Mouse (Mus musculus) MEL (cell line): Measurements from ENCODE around the gene Ddx46. TPM values are rescaled to one million over a fixed set of nuclear protein-coding genes. Genes with fewer than 3 reads are reported as not detected.

Experiments used
- DNase-seq: peaks from one replicate; pipeline ENCODE4 v3.0.0; 2011; ENCODE audit warnings: low read depth, low spot score
- H3K27ac ChIP-seq: 2 replicates; pipeline ENCODE4 v1.5.1; 2012; ENCODE audit warnings: low read depth, mild to moderate bottlenecking, control low read depth, low read length, moderate library complexity; ENCODE audit not compliant: control insufficient read depth
- H3K27me3 ChIP-seq, 2 experiments: fragments of 150-350 bp in 1 of 2; sonication (generic) in 1 of 2; 2 replicates each; pipeline ENCODE4 v1.6.1; 2012; ENCODE audit warnings: low read length in 2 of 2, mild to moderate bottlenecking in 2 of 2, improper control_type of control experiment in 1 of 2, moderate library complexity in 1 of 2; ENCODE audit not compliant: insufficient read depth in 2 of 2, control insufficient read depth in 1 of 2
- H3K36me3 ChIP-seq, 2 experiments: 2 replicates each; pipeline ENCODE4 v1.6.1; 2012 to 2014; ENCODE audit warnings: low read length in 2 of 2, improper control_type of control experiment in 1 of 2, inconsistent platforms in 1 of 2, mild to moderate bottlenecking in 1 of 2; ENCODE audit not compliant: insufficient read depth in 2 of 2, control insufficient read depth in 1 of 2
- H3K4me1 ChIP-seq, 2 experiments: fragments of 150-350 bp in 1 of 2; sonication (generic) in 1 of 2; 2 replicates each; pipeline ENCODE4 v1.6.1; 2012; ENCODE audit warnings: low read length in 2 of 2, improper control_type of control experiment in 1 of 2, mild to moderate bottlenecking in 1 of 2; ENCODE audit not compliant: insufficient read depth in 2 of 2, control insufficient read depth in 1 of 2
- H3K4me3 ChIP-seq, 2 experiments: fragments of 150-350 bp in 1 of 2; sonication (generic) in 1 of 2; 2 replicates each; pipeline ENCODE4 v1.5.1; 2012; ENCODE audit warnings: low read depth in 2 of 2, low read length in 2 of 2, mild to moderate bottlenecking in 2 of 2, moderate library complexity in 2 of 2, control low read depth in 1 of 2, improper control_type of control experiment in 1 of 2; ENCODE audit not compliant: control insufficient read depth in 1 of 2, insufficient read depth in 1 of 2
- H3K79me2 ChIP-seq: 2 replicates; pipeline ENCODE4 v1.6.1; 2012; ENCODE audit warnings: mild to moderate bottlenecking, low read length, moderate library complexity; ENCODE audit not compliant: control insufficient read depth, poor library complexity, insufficient read depth
- H3K9ac ChIP-seq: 2 replicates; pipeline ENCODE4 v1.6.1; 2012; ENCODE audit warnings: low read depth, mild to moderate bottlenecking, control low read depth, low read length, moderate library complexity; ENCODE audit not compliant: control insufficient read depth, poor library complexity, severe bottlenecking
- H3K9me3 ChIP-seq: fragments of 150-350 bp; sonication (generic); replicated peaks from 2 replicates; pipeline ENCODE4 v1.6.1; 2012; ENCODE audit warnings: mild to moderate bottlenecking, low read length, improper control_type of control experiment, moderate library complexity; ENCODE audit not compliant: insufficient read depth
- CHD2 ChIP-seq: IDR thresholded peaks from 2 replicates; pipeline ENCODE4 v1.6.1; 2011; ENCODE audit warnings: low read length, improper control_type of control experiment
- CTCF ChIP-seq, 3 experiments: IDR thresholded peaks in 2 of 3; conservative IDR thresholded peaks in 1 of 3; 2 replicates each; pipeline ENCODE4 v1.5.1; 2011 to 2012; ENCODE audit warnings: low read length in 3 of 3, low read depth in 2 of 3, mild to moderate bottlenecking in 2 of 3, improper control_type of control experiment in 1 of 3, inconsistent platforms in 1 of 3, mixed read lengths in 1 of 3, moderate library complexity in 1 of 3; ENCODE audit not compliant: control insufficient read depth in 1 of 3, insufficient read depth in 1 of 3, poor library complexity in 1 of 3, severe bottlenecking in 1 of 3
- E2F4 ChIP-seq: IDR thresholded peaks from 2 replicates; pipeline ENCODE4 v1.6.1; 2011; ENCODE audit warnings: low read depth, low read length, improper control_type of control experiment, borderline replicate concordance
- ETS1 ChIP-seq: IDR thresholded peaks from 2 replicates; pipeline ENCODE4 v1.6.1; 2012; ENCODE audit warnings: low read depth, mild to moderate bottlenecking, inconsistent platforms, low read length, improper control_type of control experiment, moderate library complexity
- GABPA ChIP-seq: IDR thresholded peaks from 2 replicates; pipeline ENCODE4 v1.6.1; 2012; ENCODE audit warnings: low read depth, mild to moderate bottlenecking, inconsistent platforms, low read length, improper control_type of control experiment, moderate library complexity
- HCFC1 ChIP-seq: IDR thresholded peaks from 2 replicates; pipeline ENCODE4 v1.6.1; 2012; ENCODE audit warnings: low read depth, mild to moderate bottlenecking, inconsistent platforms, low read length, improper control_type of control experiment, moderate library complexity
- JUND ChIP-seq: IDR thresholded peaks from 2 replicates; pipeline ENCODE4 v1.6.1; 2011; ENCODE audit warnings: low read depth, mild to moderate bottlenecking, improper control_type of control experiment, low read length
- KAT2A ChIP-seq: conservative IDR thresholded peaks from 2 replicates; pipeline ENCODE4 v1.6.1; 2012; ENCODE audit warnings: low read depth, low read length, improper control_type of control experiment, inconsistent platforms
- MAFK ChIP-seq: IDR thresholded peaks from 2 replicates; pipeline ENCODE4 v1.6.1; 2011; ENCODE audit warnings: low read depth, mild to moderate bottlenecking, low read length, improper control_type of control experiment, borderline replicate concordance
- MAZ ChIP-seq: IDR thresholded peaks from 2 replicates; pipeline ENCODE4 v1.6.1; 2012; ENCODE audit warnings: low read depth, mild to moderate bottlenecking, inconsistent platforms, low read length, improper control_type of control experiment
- MXI1 ChIP-seq: IDR thresholded peaks from 2 replicates; pipeline ENCODE4 v1.6.1; 2011; ENCODE audit warnings: mild to moderate bottlenecking, low read depth, low read length, improper control_type of control experiment
- MYB ChIP-seq: IDR thresholded peaks from 2 replicates; pipeline ENCODE4 v1.6.1; 2011; ENCODE audit warnings: mild to moderate bottlenecking, low read depth, low read length, improper control_type of control experiment
- NRF1 ChIP-seq: IDR thresholded peaks from 2 replicates; pipeline ENCODE4 v1.6.1; 2014; ENCODE audit warnings: low read depth, mild to moderate bottlenecking, inconsistent platforms, low read length, improper control_type of control experiment, moderate library complexity; ENCODE audit not compliant: poor library complexity, insufficient read depth, severe bottlenecking
- POLR2AphosphoS2 ChIP-seq: IDR thresholded peaks from 2 replicates; pipeline ENCODE4 v1.6.1; 2011; ENCODE audit warnings: low read length, improper control_type of control experiment
- RAD21 ChIP-seq: IDR thresholded peaks from 2 replicates; pipeline ENCODE4 v1.6.1; 2011; ENCODE audit warnings: mild to moderate bottlenecking, low read depth, low read length, improper control_type of control experiment
- RCOR1 ChIP-seq: IDR thresholded peaks from 2 replicates; pipeline ENCODE4 v1.6.1; 2012; ENCODE audit warnings: low read depth, mild to moderate bottlenecking, inconsistent platforms, low read length, improper control_type of control experiment
- TBP ChIP-seq: IDR thresholded peaks from 2 replicates; pipeline ENCODE4 v1.8.0; 2011; ENCODE audit warnings: low read depth, low read length, improper control_type of control experiment
- TCF12 ChIP-seq: IDR thresholded peaks from 2 replicates; pipeline ENCODE4 v1.6.1; 2014; ENCODE audit warnings: low read depth, mild to moderate bottlenecking, inconsistent platforms, low read length, improper control_type of control experiment, moderate library complexity
- USF1 ChIP-seq: IDR thresholded peaks from 2 replicates; pipeline ENCODE4 v1.6.1; 2014; ENCODE audit warnings: low read depth, mild to moderate bottlenecking, inconsistent platforms, low read length, improper control_type of control experiment, moderate library complexity
- USF2 ChIP-seq, 2 experiments: IDR thresholded peaks; 2 replicates each; pipeline ENCODE4 v1.6.1; 2011 to 2012; ENCODE audit warnings: improper control_type of control experiment in 2 of 2, low read length in 2 of 2, borderline replicate concordance in 1 of 2, inconsistent platforms in 1 of 2, low read depth in 1 of 2, mild to moderate bottlenecking in 1 of 2; ENCODE audit not compliant: insufficient read depth in 1 of 2
- ZNF384 ChIP-seq: IDR thresholded peaks from 2 replicates; pipeline ENCODE4 v1.6.1; 2012; ENCODE audit warnings: low read depth, mild to moderate bottlenecking, inconsistent platforms, low read length, improper control_type of control experiment
- polyA plus RNA-seq, 2 experiments: library from polyadenylated mRNA; stranded (reverse) in 1 of 2; unstranded in 1 of 2; fragments of >175 nt in 1 of 2; fragments of >200 nt in 1 of 2; gene quantifications; 2 replicates each; pipeline versions ENCODE4 v1.2.1 to v1.2.4; 2012; ENCODE audit warnings: low replicate concordance in 2 of 2, low read depth in 1 of 2; ENCODE audit not compliant: insufficient read length in 2 of 2, insufficient read depth in 1 of 2, missing spikeins in 1 of 2
- total RNA-seq: library from RNA; depleted of rRNA; stranded (reverse); fragments of 300-350 nt; gene quantifications from 2 replicates; pipeline ENCODE4 v1.2.3, GENCODE M21; 2012; rRNA removed

Gene Ddx46
- total and polyA plus RNA-seq, 3 experiments = 58.3 to 122 (median 89.5) TPM

DNA sequence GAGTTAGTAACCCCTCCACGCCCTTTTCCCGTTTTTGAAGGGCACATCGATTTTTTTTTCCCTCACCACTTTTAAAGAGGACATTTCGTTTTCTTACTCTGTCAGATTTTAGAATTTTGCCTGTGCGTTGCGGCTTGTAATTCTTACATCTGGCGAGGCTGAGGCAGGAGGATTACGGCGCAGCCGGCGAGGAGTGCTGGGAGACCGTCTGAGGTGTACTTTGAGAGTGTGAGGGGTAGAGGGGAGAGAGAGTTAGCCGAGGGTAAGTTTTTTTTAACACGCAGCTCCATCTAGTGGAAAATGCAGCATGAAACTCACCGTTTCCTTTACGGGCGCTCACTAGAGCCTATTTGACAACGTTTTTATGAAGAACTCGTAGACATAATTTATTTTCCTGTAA is 93.0 kb downstream of the Ddx46 start (continued):
- TF ChIP-seq TCF12 (peak; percentile 39; the same call in 1 of the 2 replicates), ZNF384 (peak; percentile 88)

- Histone ChIP-seq H3K4me3 (no peak overlapping the region), H3K9me3 (no peaks in the 10 kb centered on the region), H3K79me2 (peaks cover 9% of the 10 kb centered on the region; the same call in 1 of the 2 replicates), H3K27me3 (no peaks in the 10 kb centered on the region), H3K4me1 (peaks cover 0 to 3% of the 10 kb centered on the region in 2 experiments; a peak in 2 of 4 replicates), H3K36me3 (peaks cover 0 to 2% of the 10 kb centered on the region in 2 experiments; a peak in 2 of 4 replicates), H3K9ac (no peak overlapping the region), H3K27ac (no peak overlapping the region)
- TF ChIP-seq MAZ (no peak), KAT2A (no peak), HCFC1 (no peak), TBP (no peak), RAD21 (no peak), NRF1 (no peak), USF1 (no peak), MYB (no peak), USF2 (IDR thresholded peaks at IDR 0.05; ENCODE audit: borderline replicate concordance in 1 of 2, insufficient read depth in 1 of 2, low read depth in 1 of 2, low read length in 2 of 2) (no peak), CHD2 (no peak), GABPA (no peak), E2F4 (no peak), POLR2AphosphoS2 (no peak), CTCF (IDR thresholded peaks at IDR 0.05 in 2 of 3, conservative IDR thresholded peaks at IDR 0.05 in 1 of 3; ENCODE audit: control insufficient read depth in 1 of 3, insufficient read depth in 1 of 3, low read depth in 2 of 3, low read length in 3 of 3, poor library complexity in 1 of 3, severe bottlenecking in 1 of 3) (no peak), RCOR1 (no peak), ETS1 (no peak), JUND (no peak), TCF12 (no peak), MAFK (no peak), MXI1 (no peak)
- DNase-seq = no peak
Measured at GRCm38 (mm10) chr13:55730716-55731115, 95.9 kb downstream of the Ddx46 start.

Other genes starting within 250 kb of the Ddx46 start
- gene Slc34a1, start 236.8 kb upstream of the Ddx46 start, total RNA-seq = not detected in 2 replicates
- not detected for gene Slc34a1, start 236.8 kb upstream of the Ddx46 start, polyA plus RNA-seq
- gene Pfn3, start 219.8 kb upstream of the Ddx46 start, total RNA-seq = not detected in 2 replicates
- not detected for gene Pfn3, start 219.8 kb upstream of the Ddx46 start, polyA plus RNA-seq
- not detected in 2 replicates for gene F12, start 208.2 kb upstream of the Ddx46 start, total RNA-seq
- gene F12, start 208.2 kb upstream of the Ddx46 start, polyA plus RNA-seq = not detected
- gene Grk6, start 190.0 kb upstream of the Ddx46 start, total RNA-seq = 75.9 and 83.2 TPM in 2 replicates
- 10 to 100 TPM in 1 of 2 experiments, not detected in 1; 96.7 TPM for gene Grk6, start 190.0 kb upstream of the Ddx46 start, polyA plus RNA-seq
- 2.4 and 2.7 TPM in 2 replicates for gene Prr7, start 170.8 kb upstream of the Ddx46 start, total RNA-seq
- 1 to 10 TPM in 1 of 2 experiments, not detected in 1; 8.7 TPM for gene Prr7, start 170.8 kb upstream of the Ddx46 start, polyA plus RNA-seq
- 0.04 and 0.10 TPM in 2 replicates for gene Dbn1, start 146.9 kb upstream of the Ddx46 start, total RNA-seq
- gene Dbn1, start 146.9 kb upstream of the Ddx46 start, polyA plus RNA-seq = under 1 TPM in 1 of 2 experiments, not detected in 1; 0.53 TPM
- gene Pdlim7, start 121.4 kb upstream of the Ddx46 start, total RNA-seq = 12.3 and 15.7 TPM in 2 replicates
- 10 to 100 TPM in 1 of 2 experiments, not detected in 1; 40.6 TPM for gene Pdlim7, start 121.4 kb upstream of the Ddx46 start, polyA plus RNA-seq
- 1.4 and 1.6 TPM in 2 replicates for gene Dok3, start 105.7 kb upstream of the Ddx46 start, total RNA-seq
- 1 to 10 TPM in 1 of 2 experiments, not detected in 1; 4.3 TPM for gene Dok3, start 105.7 kb upstream of the Ddx46 start, polyA plus RNA-seq
- 58.5 and 61.6 TPM in 2 replicates for gene Ddx41, start 98.4 kb upstream of the Ddx46 start, total RNA-seq
- gene Ddx41, start 98.4 kb upstream of the Ddx46 start, polyA plus RNA-seq = 10 to 100 TPM in 1 of 2 experiments, not detected in 1; 88.8 TPM
- 11.7 and 11.9 TPM in 2 replicates for gene Fam193b, start 63.9 kb upstream of the Ddx46 start, total RNA-seq
- 10 to 100 TPM in 1 of 2 experiments, not detected in 1; 38.7 TPM for gene Fam193b, start 63.9 kb upstream of the Ddx46 start, polyA plus RNA-seq
- gene Tmed9, start 61.3 kb upstream of the Ddx46 start, total RNA-seq = 185 and 222 TPM in 2 replicates
- 100 to 1,000 TPM in 1 of 2 experiments, not detected in 1; 218 TPM for gene Tmed9, start 61.3 kb upstream of the Ddx46 start, polyA plus RNA-seq
- gene B4galt7, start 35.1 kb upstream of the Ddx46 start, total RNA-seq = 15.0 and 18.0 TPM in 2 replicates
- 10 to 100 TPM in 1 of 2 experiments, not detected in 1; 19.9 TPM for gene B4galt7, start 35.1 kb upstream of the Ddx46 start, polyA plus RNA-seq
- gene Caml, start 12.0 kb upstream of the Ddx46 start, total RNA-seq = 33.5 and 42.5 TPM in 2 replicates
- gene Caml, start 12.0 kb upstream of the Ddx46 start, polyA plus RNA-seq = 10 to 100 TPM in 1 of 2 experiments, not detected in 1; 47.1 TPM
- 16.2 and 20.4 TPM in 2 replicates for gene B230219D22Rik, start 58.1 kb downstream of the Ddx46 start, total RNA-seq
- 100 to 1,000 TPM in 1 of 2 experiments, 10 to 100 TPM in 1; 30.0 to 145 TPM for gene B230219D22Rik, start 58.1 kb downstream of the Ddx46 start, polyA plus RNA-seq
- gene Txndc15, start 79.6 kb downstream of the Ddx46 start, total RNA-seq = 37.5 and 43.0 TPM in 2 replicates
- gene Txndc15, start 79.6 kb downstream of the Ddx46 start, polyA plus RNA-seq = 10 to 100 TPM in 1 of 2 experiments, not detected in 1; 31.5 TPM
- gene Pcbd2, start 92.3 kb downstream of the Ddx46 start, total RNA-seq = 24.6 and 32.0 TPM in 2 replicates
- 10 to 100 TPM in 1 of 2 experiments, not detected in 1; 69.4 TPM for gene Pcbd2, start 92.3 kb downstream of the Ddx46 start, polyA plus RNA-seq
- not detected in 2 replicates for gene Catsper3, start 149.5 kb downstream of the Ddx46 start, total RNA-seq
- not detected for gene Catsper3, start 149.5 kb downstream of the Ddx46 start, polyA plus RNA-seq
- gene Pitx1, start 201.2 kb downstream of the Ddx46 start, total RNA-seq = not detected in 2 replicates
- not detected for gene Pitx1, start 201.2 kb downstream of the Ddx46 start, polyA plus RNA-seq